Mouse (Mus musculus) liver, embryonic 16.5 days (tissue): ENCODE measurements at regions not wholly inside any gene's neighbourhood (a gene's known extent, or its start where the extent isn't known, plus 50 kb on each side); places are given as distances from the start of the nearest gene placed in this dataset.

Experiments
- ATAC-seq: fragments of 200-750 bp; cut with Nextera tagmentation; 2 replicates; pipeline ENCODE4 v1.8.0; 2017; ENCODE audit warnings: low read depth, mild to moderate bottlenecking, moderate number of reproducible peaks, moderate library complexity
- H3K27ac ChIP-seq: fragments of 300-500 bp; sonication (generic); 2 replicates; pipeline ENCODE4 v1.5.1; 2014; ENCODE audit warnings: mild to moderate bottlenecking, low read length
- H3K27me3 ChIP-seq: fragments of 300-500 bp; sonication (generic); 2 replicates; pipeline ENCODE4 v1.6.1; 2014; ENCODE audit warnings: low read depth, low read length, mixed read lengths; ENCODE audit not compliant: control insufficient read depth, insufficient read depth
- H3K36me3 ChIP-seq: fragments of 300-500 bp; sonication (generic); 2 replicates; pipeline ENCODE4 v1.6.1; 2014; ENCODE audit warnings: mild to moderate bottlenecking; ENCODE audit not compliant: control insufficient read depth, insufficient read depth
- H3K4me1 ChIP-seq: fragments of 300-500 bp; sonication (generic); 2 replicates; pipeline ENCODE4 v1.6.1; 2014; ENCODE audit warnings: low read depth, low read length, mixed read lengths; ENCODE audit not compliant: control insufficient read depth
- H3K4me2 ChIP-seq: fragments of 300-500 bp; sonication (generic); 2 replicates; pipeline ENCODE4 v1.6.1; 2014; ENCODE audit warnings: low read depth, low read length, mixed read lengths
- H3K4me3 ChIP-seq: fragments of 300-500 bp; sonication (generic); 2 replicates; pipeline ENCODE4 v1.5.1; 2014; ENCODE audit warnings: low read depth, mild to moderate bottlenecking, low read length
- H3K9ac ChIP-seq: fragments of 300-500 bp; sonication (generic); 2 replicates; pipeline ENCODE4 v1.6.1; 2014; ENCODE audit warnings: low read depth, low read length
- H3K9me3 ChIP-seq: fragments of 300-500 bp; sonication (generic); replicated peaks from 2 replicates; pipeline ENCODE4 v1.6.1; 2016; ENCODE audit warnings: low read length; ENCODE audit not compliant: control insufficient read depth
- WGBS: fragments of 180-500 bp; shearing (Covaris S2); extraction: QIAGEN DNeasy Blood & Tissue Kit; methylation state at CpG from one replicate; pipeline ENCODE4 v1.1.7; 2014; ENCODE audit not compliant: insufficient replicate concordance; 5-methylcytosine and 5-hydroxymethylcytosine counted together

- Histone ChIP-seq H3K9ac (no peak overlapping the region), H3K9me3 (no peaks in the 10 kb centered on the region), H3K4me1 (no peaks in the 10 kb centered on the region), H3K27me3 (no peaks in the 10 kb centered on the region), H3K27ac (no peak overlapping the region), H3K4me3 (no peak overlapping the region), H3K4me2 (no peak overlapping the region), H3K36me3 (no peaks in the 10 kb centered on the region)
- ATAC-seq: no peak
- WGBS: 72% methylated on average over 10 of the region's 10 CpGs
These were observed 328.5 kb upstream of the Atp5g3 start for GRCm38 (mm10) chr2:74239586-74239985.

GRCm38 (mm10) chr2:74217437-74217836 lies 306.3 kb upstream of the Atp5g3 start:
- 61% methylated on average over 3 of the region's 3 CpGs for WGBS
- Histone ChIP-seq H3K27ac (no peak overlapping the region), H3K9ac (no peak overlapping the region), H3K27me3 (no peaks in the 10 kb centered on the region), H3K36me3 (no peaks in the 10 kb centered on the region), H3K4me3 (no peak overlapping the region), H3K4me2 (no peak overlapping the region), H3K9me3 (no peaks in the 10 kb centered on the region), H3K4me1 (no peaks in the 10 kb centered on the region)
- no peak for ATAC-seq

- Histone ChIP-seq H3K4me1 (no peaks in the 10 kb centered on the region), H3K36me3 (no peaks in the 10 kb centered on the region), H3K4me2 (no peak overlapping the region), H3K9ac (no peak overlapping the region), H3K9me3 (no peaks in the 10 kb centered on the region), H3K4me3 (no peak overlapping the region), H3K27me3 (no peaks in the 10 kb centered on the region), H3K27ac (no peak overlapping the region)
- 69% methylated on average over 9 of the region's 9 CpGs for WGBS
- no peak for ATAC-seq
These were observed 299.1 kb upstream of the Atp5g3 start for GRCm38 (mm10) chr2:74210210-74210609.

GRCm38 (mm10) chr2:74209421-74209917 lies 298.3 kb upstream of the Atp5g3 start:
- Histone ChIP-seq H3K36me3 (no peaks in the 10 kb centered on the region), H3K4me1 (no peaks in the 10 kb centered on the region), H3K9ac (no peak overlapping the region), H3K4me2 (no peak overlapping the region), H3K9me3 (no peaks in the 10 kb centered on the region), H3K27ac (no peak overlapping the region), H3K4me3 (no peak overlapping the region), H3K27me3 (no peaks in the 10 kb centered on the region)
- no peak for ATAC-seq
- 58% methylated on average over 3 of the region's 3 CpGs for WGBS

- no peak overlapping the region for H3K4me2 ChIP-seq
- no peak for ATAC-seq
- no peaks in the 10 kb centered on the region for H3K36me3 ChIP-seq
- no peak overlapping the region for H3K9ac ChIP-seq
- H3K4me3 ChIP-seq: no peak overlapping the region
- H3K27me3 ChIP-seq: no peaks in the 10 kb centered on the region
- H3K27ac ChIP-seq: no peak overlapping the region
- WGBS: 35% methylated on average over 10 of the region's 10 CpGs
- no peaks in the 10 kb centered on the region for H3K9me3 ChIP-seq
- no peaks in the 10 kb centered on the region for H3K4me1 ChIP-seq
These were observed 296.3 kb upstream of the Atp5g3 start for GRCm38 (mm10) chr2:74207440-74207839.

- Histone ChIP-seq H3K9me3 (no peaks in the 10 kb centered on the region), H3K9ac (no peak overlapping the region), H3K27me3 (no peaks in the 10 kb centered on the region), H3K27ac (no peak overlapping the region), H3K36me3 (no peaks in the 10 kb centered on the region), H3K4me1 (no peaks in the 10 kb centered on the region), H3K4me2 (no peak overlapping the region), H3K4me3 (no peak overlapping the region)
- ATAC-seq: no peak
- 58% methylated on average over 3 of the region's 3 CpGs for WGBS
These were observed 291.6 kb upstream of the Atp5g3 start for GRCm38 (mm10) chr2:74202776-74203175.

GRCm38 (mm10) chr2:74201608-74202323 lies 290.6 kb upstream of the Atp5g3 start:
- WGBS: 48% methylated on average over 11 of the region's 11 CpGs

GRCm38 (mm10) chr2:74199550-74199949 lies 288.4 kb upstream of the Atp5g3 start:
- H3K27ac ChIP-seq: no peak overlapping the region
- H3K4me2 ChIP-seq: no peak overlapping the region
- WGBS: 31% methylated on average over 12 of the region's 12 CpGs

More at GRCm38 (mm10) chr2:74201608-74202323, 290.6 kb upstream of the Atp5g3 start:
- H3K27ac ChIP-seq: no peak overlapping the region
- no peak overlapping the region for H3K4me2 ChIP-seq
- ATAC-seq: no peak
- H3K9ac ChIP-seq: no peak overlapping the region
- H3K27me3 ChIP-seq: no peaks in the 10 kb centered on the region
- H3K36me3 ChIP-seq: no peaks in the 10 kb centered on the region
- H3K4me1 ChIP-seq: no peaks in the 10 kb centered on the region
- no peak overlapping the region for H3K4me3 ChIP-seq
- H3K9me3 ChIP-seq: no peaks in the 10 kb centered on the region

GRCm38 (mm10) chr2:74187963-74188790 lies 277.1 kb upstream of the Atp5g3 start:
- WGBS: 30% methylated on average over 8 of the region's 8 CpGs
- Histone ChIP-seq H3K4me2 (no peak overlapping the region), H3K9ac (no peak overlapping the region), H3K27ac (no peak overlapping the region), H3K4me3 (no peak overlapping the region), H3K9me3 (no peaks in the 10 kb centered on the region), H3K4me1 (no peaks in the 10 kb centered on the region), H3K27me3 (no peaks in the 10 kb centered on the region), H3K36me3 (no peaks in the 10 kb centered on the region)
- ATAC-seq: no peak

More at GRCm38 (mm10) chr2:74199550-74199949, 288.4 kb upstream of the Atp5g3 start:
- Histone ChIP-seq H3K9ac (no peak overlapping the region), H3K27me3 (no peaks in the 10 kb centered on the region), H3K36me3 (no peaks in the 10 kb centered on the region), H3K4me1 (no peaks in the 10 kb centered on the region), H3K4me3 (no peak overlapping the region), H3K9me3 (no peaks in the 10 kb centered on the region)
- no peak for ATAC-seq
